Mouse (Mus musculus) thymus, postnatal 25 days (tissue): ENCODE data around the gene F2rl2.
A peak's percentile ranks its signal among the peaks of the same experiment; 100 is the strongest.

ENCODE experiments used
- DNase-seq: peaks from one replicate; pipeline ENCODE4 v3.0.0; 2022

F2rl2 gene

GRCm38 (mm10) chr13:95696654-95697163 lies at the start of gene F2rl2:
Gene F2rl2 (plus strand): TSS chr13:95696853.
- peak; percentile 22 for DNase-seq

GRCm38 (mm10) chr13:95647248-95647647 lies 49.4 kb upstream of the F2rl2 start:
- DNase-seq = no peak

DNA sequence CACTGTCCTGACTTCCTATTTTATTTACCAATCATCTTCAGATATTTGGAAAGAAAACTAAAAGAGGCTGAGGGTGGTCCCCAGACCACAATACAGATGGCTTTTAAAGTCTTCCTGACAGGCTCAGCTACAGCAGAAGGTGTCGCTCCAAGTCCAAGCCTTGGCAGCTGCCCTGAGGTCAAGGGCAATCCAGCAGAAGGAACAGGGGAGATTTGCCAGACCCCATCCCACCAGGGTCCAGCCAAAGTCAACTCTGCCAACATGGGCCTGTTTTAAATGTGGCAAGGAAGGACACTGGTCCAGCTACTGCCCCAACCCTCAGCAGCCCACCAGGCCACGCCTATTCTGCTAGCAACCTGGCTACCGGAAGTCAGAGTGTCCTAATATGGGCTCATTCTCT lies 46.7 kb upstream of the F2rl2 start:
- no peak for DNase-seq

DNA sequence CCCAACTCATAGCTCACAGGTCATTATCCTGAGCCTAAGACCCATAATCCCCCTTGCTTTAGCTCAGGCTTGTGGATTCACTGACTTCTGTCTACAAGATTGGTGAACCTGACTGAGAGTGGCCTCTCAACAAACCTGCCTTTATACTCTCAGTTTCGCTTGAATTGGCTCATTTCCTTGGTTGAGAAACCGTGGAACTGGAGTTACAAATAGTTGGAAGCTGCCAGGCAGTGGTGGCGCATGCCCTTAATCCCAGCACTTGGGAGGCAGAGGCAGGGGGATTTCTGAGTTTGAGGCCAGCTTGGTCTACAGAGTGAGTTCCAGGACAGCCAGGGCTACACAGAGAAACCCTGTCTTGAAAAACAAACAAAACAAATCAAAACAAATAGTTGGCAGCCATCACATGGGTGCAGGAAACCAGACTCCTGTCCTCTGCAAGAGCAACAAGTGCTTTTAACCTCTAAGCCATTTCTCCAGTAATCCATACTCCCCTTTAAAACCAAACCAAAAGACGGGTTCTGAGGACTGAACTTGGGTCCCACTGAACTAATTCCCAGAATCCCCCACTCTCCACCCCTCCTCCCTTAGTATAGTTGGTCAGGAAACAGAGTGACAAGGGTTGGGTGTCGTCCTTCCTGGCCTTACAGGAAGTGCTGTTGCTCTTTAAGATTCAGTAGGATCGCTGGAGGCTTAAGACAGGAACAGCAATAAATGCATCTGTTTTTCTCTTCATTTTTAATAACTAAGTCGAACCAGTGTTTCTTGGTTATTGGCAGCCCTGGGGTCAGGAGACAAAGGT lies 44.6 kb upstream of the F2rl2 start:
- DNase-seq = no peak

DNA sequence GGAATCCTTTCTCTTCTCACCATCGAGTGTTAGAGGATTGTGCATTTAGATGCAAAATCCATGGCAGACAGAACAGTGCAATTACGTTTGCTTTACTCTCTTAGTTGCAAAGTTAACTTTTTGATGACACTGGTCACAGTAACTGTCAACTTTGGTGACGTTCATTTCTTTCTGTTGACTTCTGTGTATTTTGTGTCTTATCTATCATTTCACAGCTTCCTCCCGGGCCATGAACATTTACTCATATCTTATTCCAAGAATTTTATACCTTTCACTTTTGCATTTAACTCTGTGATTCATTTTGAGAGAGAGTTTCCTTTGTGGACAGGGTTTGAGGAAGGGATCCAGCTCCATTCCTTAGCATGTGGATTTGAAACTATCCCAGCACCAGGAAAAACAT lies 43.0 kb upstream of the F2rl2 start:
- no peak for DNase-seq

DNA sequence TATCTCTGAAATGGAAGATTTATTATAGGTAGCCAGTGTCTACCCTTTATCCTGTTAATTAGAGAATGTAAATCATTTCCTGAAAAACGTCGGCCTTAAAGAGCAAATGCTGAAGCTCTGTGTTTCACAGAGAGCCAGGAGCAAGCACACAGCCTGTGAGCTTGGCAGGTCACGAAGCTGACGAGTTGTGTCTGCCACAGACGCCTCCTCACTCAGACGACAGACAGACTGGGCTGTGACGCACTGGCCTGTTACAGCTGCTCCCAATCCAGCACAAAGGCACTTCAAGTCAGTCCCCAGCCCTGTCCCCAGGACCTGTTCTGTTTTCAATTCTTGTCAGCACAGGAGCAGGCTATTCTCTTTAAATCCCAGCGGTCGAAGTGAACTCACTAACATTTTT lies 41.4 kb upstream of the F2rl2 start:
- DNase-seq = no peak

- DNase-seq = no peak
These were observed 39.5 kb upstream of the F2rl2 start for GRCm38 (mm10) chr13:95657171-95657570.

GRCm38 (mm10) chr13:95659432-95659831 lies 37.2 kb upstream of the F2rl2 start:
- no peak for DNase-seq

- no peak for DNase-seq
These were observed 32.8 kb upstream of the F2rl2 start for GRCm38 (mm10) chr13:95663834-95664233.

- DNase-seq = no peak
These were observed 30.9 kb upstream of the F2rl2 start for GRCm38 (mm10) chr13:95665644-95666356.

GRCm38 (mm10) chr13:95667260-95667659 lies 29.4 kb upstream of the F2rl2 start:
- no peak for DNase-seq

DNA sequence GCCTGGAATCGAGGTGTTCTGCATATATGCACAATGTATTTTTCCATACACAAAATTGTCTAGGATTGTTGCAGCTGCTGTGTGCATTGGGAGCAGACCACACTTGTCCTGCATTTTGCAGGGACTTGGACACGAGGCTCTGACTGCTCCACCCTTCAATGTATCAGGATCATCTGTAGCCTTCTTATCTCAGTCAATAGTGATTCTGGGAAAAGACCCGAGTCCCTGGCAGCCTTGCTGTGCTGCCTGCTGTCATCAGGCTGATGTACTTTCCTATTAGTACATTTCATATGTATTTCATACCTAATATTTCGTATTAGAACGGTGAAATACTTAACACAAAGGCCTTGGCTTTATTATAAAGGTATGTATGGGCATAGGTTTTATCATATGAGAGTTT lies 26.1 kb upstream of the F2rl2 start:
- DNase-seq = no peak

- no peak for DNase-seq
These were observed 25.4 kb upstream of the F2rl2 start for GRCm38 (mm10) chr13:95671108-95671897.

DNA sequence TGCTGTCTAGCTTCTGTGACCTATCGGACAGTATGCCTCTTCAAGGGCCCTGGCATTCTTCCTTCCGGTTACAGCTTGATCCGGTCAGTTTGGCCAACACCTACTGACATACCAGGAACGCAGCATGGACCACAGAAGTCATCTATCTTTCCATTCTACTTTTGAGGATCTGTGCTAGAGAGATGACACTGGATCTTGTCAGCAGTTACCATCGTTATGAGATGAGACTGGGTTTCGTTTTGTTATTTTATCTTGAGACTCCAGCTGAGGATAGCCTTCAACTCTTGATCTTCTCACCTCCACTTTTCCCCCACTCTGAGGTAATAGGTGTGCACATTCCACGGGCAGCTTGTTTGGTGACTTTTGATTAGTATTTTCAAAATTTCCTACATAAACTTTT lies 24.3 kb upstream of the F2rl2 start:
- no peak for DNase-seq

DNA sequence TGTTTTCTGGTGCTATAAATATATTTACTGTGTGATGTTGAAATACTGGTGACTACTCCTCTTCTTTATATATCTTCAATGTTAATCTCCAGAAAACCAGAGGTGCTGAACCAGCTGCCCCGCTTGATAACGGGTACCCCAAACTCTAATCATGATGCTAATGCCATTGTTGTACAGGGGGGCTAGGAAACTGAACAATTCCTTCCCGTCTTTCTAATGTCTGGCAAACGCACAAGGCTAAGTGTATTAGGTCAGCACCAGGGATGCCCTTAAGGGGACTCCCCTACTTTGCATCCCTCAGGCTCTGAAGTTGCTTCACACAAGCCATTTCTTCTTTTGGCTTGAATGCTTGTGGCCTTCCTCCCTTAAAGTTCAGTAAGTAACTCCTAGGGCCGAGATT lies 17.6 kb upstream of the F2rl2 start:
- DNase-seq = no peak

- DNase-seq = no peak
These were observed 17.1 kb upstream of the F2rl2 start for GRCm38 (mm10) chr13:95679491-95679941.

- DNase-seq = peak; percentile 4
These were observed 11.9 kb upstream of the F2rl2 start for GRCm38 (mm10) chr13:95684656-95685244.

GRCm38 (mm10) chr13:95685736-95686135 lies 10.9 kb upstream of the F2rl2 start:
- DNase-seq = peak; percentile 47

- no peak for DNase-seq
These were observed 8.1 kb upstream of the F2rl2 start for GRCm38 (mm10) chr13:95688576-95688975.

DNA sequence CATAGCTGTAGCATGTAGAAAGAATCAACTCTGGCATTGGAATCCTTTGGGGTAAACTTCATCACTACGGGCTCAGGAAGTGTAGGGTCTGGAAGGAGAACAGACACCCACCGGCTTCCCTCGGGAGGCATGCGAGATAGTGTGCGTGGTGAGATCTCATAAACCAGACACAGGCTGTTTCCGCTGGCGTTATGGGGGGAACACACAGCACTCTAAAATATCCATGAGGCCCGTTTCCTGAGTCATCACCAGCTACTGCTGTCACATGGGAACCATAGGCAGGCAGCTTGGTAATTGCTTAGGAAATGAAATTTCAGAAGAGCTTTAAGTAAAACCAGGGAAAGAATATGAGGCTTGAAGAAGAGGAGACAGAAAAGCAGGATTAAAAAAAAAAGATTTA lies 4.5 kb upstream of the F2rl2 start:
- no peak for DNase-seq

DNA sequence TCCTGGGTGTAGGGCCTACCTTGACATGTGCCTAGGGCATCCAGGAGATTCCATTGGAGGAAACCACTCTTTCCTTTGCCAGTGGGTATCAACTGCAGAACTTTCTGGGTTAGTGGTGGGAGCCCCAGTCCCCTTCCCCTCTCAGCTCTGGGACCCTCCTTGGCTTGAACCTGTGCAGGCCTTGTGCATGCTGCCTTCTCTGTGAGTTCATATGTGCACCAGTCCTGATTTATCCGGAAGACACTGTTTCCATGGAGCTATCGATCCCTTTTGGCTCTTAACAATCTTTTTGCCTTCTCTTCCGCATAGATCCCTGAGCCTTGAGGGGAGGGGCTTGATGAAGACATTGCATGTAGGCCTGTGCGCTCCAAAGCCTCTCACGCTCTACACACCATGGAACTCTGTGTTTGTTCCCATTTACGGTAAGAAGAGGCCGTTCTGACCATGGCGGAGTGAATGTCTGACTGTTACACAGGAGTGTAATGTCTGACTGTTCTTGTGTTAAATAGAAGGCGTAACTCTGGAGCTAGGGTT lies 466 bp upstream of the F2rl2 start:
- no peak for DNase-seq

GRCm38 (mm10) chr13:95697874-95698273 lies 1.2 kb downstream of the F2rl2 start:
- DNase-seq = peak; percentile 4

- DNase-seq = no peak
These were observed 6.7 kb downstream of the F2rl2 start for GRCm38 (mm10) chr13:95703376-95703775.
